Mouse (Mus musculus) c-Kit-positive CD71-positive TER-119-negative erythroid progenitor cells, embryonic 14.5 days (primary cell): Measurements from ENCODE around the gene Tedc1.

Experiments
- DNase-seq: peaks from one replicate; pipeline ENCODE4 v3.0.0-alpha.2; 2013; ENCODE audit warnings: low read depth

Gene Tedc1

DNA sequence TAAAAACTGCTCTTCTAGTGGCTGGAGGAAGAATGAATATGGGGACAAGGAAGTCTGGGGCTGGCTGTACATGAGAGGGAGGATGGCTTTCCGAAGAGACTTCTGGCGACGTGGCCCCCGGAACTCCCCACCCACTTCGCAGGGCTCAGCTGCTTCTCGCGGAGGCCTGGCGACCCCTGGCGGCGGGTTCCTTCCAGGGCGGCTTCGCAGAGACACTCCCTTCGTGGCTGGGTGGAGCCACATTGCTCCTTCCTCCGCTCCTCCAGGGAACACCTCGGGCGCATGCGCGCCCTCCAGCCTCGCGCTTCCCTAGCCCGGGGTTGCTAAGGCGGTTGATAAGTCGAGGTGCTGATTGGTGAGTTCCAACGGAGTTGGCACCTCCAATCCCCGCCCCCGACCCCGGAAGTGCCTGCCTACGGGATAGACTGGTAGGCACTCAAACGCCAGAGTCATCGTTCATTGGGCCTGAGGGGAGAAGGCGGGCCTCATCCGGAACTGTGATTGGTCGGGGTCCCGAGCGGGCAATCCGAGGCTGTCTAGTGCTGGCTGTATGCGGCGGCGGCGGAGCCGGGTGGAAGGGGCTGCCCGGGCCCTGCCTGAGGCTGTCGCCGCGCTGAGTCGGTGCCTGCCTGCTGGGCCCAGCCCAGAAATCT is at the start of gene Tedc1:
TSS of gene Tedc1 (plus strand) at position 535 of the 653 bp plus-strand sequence.
- DNase-seq, result peak; percentile 98

DNA sequence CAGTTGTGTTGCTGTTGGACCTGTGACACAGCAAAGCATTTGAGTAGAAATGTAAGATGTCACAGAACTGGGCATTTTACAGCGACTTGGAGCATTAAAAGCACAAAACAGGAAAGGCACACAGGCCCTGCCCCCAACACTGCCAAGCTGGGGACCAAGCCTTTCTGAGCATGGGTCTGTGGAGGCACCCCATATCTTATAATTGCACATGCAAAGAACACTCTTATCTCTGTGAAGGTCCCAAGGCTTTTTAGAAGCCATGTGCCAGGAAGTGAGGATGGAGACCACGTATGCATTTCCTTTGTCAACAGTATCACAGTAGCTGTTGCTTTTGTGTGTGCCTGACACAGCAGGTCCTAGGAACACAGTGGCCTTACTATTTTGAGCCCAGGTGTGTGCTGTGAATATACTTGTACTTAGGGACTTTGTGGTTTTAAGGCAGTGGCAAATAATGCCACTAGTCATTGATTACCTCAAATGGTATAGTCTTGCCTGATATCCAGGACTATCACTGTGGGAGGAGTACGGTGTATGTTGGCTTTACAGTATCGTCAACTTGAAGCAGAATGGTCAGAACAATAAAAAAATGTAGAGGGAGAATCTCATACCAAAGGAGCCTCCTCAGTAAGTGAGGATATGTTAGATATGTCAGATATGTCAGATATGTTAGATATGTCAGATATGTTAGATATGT is 48.6 kb upstream of the Tedc1 start:
- peak; percentile 77 for DNase-seq

DNA sequence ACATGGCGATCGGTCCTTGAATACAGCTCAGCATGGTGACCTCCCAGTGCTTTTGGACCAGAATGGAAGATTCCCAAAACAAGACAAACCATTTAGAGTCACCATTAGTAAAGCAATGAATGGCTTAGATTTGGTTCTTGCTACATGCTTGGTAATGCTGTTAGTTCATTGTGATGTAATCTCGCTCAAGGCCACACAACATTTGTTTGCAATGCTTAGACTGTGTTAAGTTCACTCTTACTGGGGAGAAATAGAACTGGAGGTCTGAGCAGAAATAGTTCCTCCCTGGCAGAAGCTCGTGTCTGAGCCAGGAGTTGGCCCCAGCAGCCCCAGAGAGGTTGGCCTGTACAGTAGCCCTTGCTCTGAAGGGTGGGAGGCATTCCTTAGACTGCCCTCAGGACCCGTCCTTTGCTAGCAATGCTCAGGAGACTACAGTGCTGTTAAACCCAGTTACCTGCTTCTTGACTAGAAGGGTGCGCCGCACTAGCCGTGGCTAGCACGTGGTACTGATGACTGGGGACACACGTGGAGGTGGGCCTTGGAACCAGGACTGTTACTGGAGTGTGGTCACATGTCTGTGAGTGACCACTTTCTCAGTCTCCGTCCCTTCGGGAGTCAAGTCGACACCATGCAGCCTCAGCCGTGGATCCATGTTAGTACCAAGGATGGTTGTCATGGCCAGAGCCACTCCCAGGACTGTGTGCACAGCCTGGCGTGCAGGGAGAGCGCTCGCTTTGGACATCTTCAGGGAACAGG is 47.5 kb upstream of the Tedc1 start:
- DNase-seq, result no peak

DNA sequence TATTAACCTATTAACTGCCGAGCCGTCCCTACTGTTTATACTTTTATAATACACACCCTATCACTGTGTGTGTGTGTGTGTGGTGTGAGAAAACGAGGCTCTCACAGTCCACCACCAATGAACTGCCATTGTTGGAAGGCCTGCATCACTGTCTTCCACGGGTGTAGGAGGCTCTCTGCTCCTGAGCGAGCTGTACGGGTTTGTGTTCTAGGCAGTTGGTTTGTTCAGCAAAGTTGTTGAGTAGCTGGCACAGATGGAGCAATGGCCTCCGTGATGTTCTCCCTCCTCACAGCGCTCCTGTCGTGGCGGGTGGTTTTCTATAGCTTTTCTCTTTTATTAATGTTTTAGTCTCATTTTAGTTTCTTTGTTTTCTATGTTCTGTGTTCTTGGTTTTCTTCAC is 46.4 kb upstream of the Tedc1 start:
- DNase-seq, result no peak

DNA sequence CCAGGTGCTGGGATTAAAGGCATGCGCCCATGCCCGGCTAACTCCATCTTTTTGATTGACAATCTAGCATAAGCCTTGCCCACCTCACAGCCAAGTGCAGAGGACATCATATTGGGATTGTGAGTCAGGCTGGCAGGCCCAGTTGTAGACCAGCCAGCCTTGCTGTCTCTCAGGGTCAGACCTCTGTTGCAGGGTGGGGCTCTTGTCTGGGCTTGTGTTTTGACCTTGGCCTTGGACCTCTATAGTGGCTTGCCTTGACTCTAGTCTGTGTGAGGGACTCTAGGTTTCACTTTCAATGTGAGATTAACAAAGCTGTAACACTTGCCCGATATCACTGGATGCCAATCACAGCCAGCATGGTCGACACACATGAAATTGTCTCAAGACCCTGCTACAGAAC is 42.1 kb upstream of the Tedc1 start:
- no peak for DNase-seq

DNA sequence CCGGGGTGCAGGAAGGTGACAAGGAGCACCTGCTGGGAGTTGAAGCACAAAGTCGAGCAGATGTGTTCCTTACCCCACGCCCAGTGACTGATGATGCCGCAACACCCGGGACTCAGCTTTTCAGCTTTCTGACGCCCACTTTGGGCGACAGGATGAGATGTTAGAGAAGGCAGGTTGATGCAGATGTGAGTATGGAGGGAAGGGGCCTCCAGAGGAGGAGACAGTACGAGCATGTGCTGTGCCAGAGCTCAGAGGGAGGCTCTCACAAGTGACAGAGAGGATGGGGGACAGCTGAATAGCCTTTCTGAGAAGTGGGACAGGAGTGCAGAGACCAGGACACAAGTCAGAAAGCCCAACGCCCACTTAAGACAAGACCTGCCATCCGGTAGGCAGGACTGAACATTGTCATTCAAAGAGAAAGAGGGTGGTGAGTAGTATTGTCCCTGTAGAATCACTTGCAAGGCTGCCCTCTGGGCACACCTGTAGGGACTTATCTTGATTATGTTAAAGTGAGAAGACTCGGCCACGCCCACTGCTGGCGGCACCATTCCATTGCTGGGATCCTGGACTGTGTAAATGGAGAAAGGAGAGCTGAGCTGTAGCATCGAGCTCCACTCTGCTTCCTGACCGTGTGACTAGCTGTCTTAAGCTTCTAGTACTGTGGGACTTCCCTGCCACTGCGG is 41.2 kb upstream of the Tedc1 start:
- no peak for DNase-seq

DNA sequence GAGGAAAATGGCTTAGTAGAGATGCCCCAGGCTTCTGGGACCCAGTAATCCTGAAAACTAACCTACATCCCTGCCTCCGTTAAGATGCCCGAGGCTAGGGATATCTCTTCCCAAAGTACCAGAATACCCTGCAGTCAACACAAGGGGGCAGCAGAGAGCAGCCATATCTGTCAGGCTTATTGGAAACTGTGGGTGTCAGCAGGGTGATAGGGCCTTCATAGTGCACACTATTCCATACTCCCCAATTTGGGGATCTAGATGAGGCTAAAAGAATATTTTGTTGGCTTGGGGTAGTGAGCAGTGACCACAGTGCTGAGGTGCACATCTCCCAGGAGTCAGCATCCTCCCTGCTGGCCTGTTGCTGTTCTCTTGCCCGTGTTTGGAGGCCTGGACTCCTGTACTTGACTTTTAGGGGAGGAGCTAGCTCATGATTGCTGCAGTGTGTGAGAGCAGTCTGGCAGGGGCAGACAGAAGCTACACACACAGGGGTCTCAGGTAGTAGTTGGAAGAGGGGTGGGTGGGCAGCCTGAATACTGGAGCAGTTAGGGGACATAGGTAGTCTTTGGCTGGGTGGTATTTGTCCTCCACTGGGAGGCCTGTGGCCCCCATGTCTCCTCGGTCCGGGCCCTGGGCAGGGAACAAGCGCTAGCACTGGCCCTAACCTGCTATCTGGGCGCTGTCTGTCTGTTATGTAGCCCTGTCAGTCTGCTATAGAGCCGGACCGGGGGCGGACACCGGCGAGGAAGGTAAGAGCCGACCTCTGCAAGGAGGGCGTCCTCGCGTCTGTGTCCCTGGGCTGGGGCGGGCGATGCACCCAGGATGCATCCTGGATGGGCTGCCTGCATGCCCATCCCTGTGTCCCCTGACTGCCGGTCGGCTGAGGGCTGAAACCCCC is 36.5 kb upstream of the Tedc1 start:
- DNase-seq, result peak; percentile 76

DNA sequence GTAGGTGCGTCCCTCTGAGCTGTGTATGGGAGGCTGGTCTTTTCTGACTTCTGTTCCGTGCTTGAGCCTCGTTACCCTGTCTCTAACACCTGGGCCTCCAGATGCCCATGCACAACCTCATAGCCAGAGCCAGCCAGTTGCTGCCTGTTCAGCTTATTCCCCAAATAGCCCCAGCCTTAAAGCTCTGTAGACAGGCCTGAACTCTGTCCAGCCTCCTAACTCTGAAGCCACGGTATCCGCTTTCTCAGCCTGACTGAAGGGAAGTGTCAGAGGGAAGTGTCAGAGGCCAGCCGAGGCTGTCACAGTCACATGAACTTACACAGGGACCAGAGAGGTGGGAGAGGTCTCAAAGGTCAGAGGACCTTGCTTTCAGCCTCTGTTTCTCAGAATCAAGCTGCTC is 31.5 kb upstream of the Tedc1 start:
- DNase-seq, result no peak

DNA sequence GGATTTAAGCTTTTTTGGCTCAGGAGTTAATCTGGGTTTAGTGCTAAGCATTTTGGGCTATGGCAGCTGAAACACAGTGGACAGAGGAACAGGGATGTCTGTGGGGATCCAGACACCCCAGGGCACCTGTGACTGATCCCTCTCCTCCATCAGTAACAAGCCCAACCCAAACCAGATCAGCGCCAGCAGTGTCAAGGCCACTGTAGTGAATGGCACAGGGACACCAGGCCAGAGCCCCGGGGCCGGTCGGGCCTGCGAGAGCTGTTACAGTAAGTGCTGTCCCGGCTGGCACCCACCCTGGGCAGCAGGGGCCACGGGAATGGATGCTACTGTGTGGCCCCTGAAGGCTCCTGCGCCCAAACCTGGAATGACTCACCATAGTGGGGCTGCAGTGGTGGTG is 25.5 kb upstream of the Tedc1 start:
- DNase-seq, result no peak

DNA sequence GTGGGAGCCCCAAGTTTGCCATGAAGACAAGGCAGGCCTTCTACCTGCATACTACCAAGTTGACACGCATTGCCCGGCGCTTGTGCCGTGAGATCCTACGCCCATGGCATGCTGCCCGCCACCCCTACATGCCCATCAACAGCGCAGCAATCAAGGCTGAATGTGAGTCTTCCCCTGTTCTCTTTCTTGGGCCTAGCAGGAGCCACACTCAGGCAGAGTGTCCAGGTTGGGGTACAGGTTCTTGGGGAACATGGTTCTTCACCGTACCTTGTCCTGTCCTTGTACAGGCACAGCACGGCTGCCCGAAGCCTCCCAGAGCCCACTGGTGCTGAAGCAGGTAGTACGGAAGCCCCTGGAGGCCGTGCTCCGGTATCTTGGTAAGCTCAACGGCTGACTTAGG is 24.6 kb upstream of the Tedc1 start:
- DNase-seq, result no peak

DNA sequence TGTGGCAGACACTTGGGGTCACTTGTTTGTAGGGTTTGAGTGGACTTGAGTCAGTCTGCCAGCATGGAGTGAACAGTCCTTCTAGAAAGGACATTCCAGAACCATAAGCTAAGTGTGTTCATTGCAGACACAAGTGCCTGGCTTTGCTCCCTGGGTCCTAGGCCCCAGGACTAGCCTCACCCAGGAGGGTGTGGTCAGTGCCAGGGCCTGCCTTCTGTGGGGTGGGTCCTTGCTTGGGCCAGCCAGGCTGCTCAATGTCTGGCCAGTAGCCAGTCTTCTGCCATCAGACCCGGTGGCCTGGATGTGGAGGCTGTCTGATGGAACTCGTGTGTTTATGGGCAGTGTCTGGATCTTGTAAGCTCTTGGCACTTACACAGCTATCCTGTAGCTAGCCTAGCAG is 23.7 kb upstream of the Tedc1 start:
- DNase-seq, result no peak

DNA sequence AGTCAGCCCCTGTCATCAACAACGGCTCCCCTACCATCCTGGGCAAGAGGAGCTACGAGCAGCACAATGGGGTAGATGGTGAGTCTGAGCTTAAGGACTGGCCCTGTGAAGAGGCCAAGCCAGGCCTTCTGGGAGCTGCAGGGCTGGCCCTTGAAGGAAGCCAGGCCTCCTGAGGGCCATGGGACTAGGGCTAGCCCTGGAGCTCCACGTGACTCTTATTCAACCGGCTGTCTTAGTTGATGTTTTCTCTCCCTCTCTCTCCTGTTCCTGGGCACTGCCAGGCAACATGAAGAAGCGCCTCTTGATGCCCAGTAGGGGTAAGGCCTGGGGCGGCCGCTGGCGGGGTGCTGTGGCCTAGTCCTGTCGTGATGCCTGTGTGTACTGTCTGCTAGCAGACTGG is 23.0 kb upstream of the Tedc1 start:
- no peak for DNase-seq

DNA sequence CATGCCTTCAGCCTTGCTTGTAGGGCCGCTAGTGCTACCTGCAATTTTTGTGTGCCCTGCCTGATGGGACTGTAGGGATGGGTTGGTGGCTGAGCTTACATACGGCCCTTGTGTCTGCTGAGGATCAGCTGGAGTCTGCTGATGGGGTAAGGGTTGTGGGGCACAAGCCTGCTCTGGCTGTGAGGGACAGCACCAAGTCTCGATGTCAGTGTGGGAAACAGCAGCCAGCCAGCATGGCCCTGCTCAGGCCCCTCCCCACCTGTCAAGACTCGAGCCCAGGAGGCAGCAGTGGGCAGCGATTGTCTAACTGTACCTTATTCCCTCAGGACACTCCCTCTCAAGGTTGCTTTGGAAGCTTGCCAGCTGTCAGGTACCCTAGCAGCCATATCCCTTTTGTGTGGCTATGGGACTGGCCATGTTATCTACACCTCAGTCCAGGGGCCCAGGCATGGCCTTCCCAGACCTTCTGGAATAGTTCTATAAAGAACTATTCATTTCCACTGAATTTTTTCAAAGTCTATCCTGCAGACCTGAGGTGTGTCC is 22.3 kb upstream of the Tedc1 start:
- no peak for DNase-seq

DNA sequence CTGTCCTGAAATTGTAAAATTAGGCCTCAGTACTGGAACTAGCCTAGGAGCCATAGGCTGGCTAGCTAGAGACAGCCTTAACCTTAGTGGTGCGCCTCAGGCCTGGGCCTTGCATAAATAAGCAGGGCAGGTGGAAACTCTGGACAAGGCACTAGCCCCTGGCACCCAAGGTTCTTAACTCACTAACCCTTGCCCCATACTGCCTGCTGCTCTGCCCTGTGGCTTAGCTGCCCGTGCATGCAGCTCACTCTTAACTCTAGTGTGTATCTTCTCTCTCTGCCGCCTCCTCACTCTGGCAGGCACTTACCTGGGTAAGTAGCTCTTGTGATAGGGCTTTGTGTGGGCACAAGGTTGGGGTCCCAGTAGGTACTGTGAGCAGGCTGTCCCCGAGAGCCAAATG is 21.7 kb upstream of the Tedc1 start:
- no peak for DNase-seq

DNA sequence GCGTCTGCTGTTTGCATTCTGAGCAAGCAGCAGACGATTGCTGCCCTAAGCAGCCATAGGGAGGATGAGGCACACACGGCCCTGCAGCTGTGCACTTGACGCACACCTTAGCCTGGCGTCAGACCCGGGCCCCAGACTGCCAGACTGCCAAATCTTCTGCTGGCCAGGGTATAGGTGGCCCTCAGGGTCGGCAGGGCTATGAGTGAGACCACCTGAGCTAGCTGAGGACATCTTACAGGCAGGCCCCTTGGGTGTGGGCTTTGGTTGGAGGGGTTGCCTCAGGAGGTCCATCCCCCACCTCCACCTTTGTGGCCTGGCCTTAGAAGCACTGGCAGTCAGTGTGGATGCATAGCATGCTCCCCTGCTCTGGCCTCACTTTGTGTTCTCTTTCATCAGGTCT is 20.8 kb upstream of the Tedc1 start:
- DNase-seq, result no peak

DNA sequence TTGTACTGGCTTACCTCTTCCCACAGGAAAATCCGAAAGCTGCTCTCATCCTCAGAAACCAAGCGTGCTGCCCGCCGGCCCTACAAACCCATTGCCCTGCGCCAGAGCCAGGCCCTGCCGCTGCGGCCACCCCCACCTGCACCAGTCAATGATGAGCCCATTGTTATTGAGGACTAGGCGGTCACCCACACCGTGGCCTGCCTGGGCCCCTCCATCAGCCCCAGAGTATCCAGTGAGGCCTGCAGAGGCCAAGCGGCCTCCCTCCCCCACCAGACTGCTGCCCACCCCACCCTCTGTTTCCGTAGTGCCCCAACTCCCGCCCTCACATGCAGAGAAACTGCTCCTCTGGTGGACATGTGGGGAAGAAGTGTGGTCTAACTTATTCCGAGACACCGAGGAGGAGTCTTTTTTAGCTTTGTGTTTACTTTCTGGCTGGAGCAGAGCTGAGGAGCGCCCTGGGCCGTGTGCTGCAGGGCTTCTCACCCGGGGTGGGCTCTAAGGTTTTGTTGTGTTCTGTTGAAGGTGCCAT is 19.7 kb upstream of the Tedc1 start:
- DNase-seq, result no peak

DNA sequence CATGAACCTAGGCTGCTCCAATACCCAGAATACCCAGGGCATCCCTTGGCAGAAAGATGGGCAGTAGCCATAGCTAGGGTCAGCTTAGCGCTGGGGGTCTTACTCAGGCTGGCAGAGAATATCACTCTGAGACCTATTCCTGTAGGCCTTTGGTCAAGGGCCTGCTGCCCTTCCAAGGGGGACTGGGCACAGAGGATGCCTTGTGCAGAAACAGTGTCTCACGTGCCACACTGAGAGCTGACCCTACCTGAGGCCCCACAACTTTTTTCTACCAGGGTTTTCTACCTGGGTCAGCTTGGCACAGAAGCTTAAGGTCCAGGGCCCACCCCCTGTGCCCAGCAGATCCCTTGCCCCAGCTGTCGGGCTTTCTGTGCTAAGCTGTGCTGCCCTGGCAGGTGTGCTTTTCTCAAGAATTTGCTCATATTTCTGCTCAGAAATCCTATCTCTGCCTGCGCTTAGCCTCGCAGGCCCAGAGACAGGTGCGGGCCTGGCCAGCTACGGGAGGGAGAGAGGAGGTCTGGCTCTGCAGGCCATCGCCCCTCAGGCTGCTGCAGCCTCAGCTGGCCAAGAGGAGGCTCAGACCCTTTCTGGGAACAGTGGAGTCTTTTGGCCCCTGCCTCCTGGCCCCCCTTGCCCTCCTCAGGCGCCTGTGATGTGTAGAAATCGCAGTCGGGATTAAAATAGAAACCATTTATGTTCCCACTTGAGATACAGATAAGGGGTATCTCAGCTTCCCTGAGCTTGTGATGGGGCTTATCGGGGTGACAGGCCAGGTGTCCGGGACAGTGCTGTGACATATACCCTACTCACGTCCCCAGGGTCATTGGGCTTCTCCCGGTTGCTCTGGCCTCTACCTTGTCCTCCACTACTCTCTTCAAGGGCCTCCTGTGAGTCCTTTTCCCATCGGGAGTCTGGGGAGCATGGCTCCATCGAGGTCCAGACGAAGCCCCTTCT is 18.7 kb upstream of the Tedc1 start:
- no peak for DNase-seq

DNA sequence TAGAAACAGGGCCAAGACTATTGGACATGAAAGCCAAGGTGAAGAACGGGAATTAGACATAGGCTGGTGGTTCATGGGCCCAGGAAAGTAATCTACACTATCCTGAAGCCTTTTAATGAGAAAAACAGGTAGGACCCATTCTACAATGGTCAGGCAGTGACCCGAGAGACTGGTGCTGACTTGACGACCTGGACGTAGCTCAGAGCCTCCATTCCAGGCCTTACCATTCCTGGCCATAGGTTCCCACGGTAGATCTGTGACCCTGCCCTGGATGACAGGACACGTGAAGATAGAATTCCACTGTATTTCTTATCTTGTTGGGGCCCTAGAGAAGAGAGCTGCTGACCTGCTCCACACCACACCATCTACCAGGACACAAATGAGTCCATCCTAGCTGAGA is 17.9 kb upstream of the Tedc1 start:
- no peak for DNase-seq

DNA sequence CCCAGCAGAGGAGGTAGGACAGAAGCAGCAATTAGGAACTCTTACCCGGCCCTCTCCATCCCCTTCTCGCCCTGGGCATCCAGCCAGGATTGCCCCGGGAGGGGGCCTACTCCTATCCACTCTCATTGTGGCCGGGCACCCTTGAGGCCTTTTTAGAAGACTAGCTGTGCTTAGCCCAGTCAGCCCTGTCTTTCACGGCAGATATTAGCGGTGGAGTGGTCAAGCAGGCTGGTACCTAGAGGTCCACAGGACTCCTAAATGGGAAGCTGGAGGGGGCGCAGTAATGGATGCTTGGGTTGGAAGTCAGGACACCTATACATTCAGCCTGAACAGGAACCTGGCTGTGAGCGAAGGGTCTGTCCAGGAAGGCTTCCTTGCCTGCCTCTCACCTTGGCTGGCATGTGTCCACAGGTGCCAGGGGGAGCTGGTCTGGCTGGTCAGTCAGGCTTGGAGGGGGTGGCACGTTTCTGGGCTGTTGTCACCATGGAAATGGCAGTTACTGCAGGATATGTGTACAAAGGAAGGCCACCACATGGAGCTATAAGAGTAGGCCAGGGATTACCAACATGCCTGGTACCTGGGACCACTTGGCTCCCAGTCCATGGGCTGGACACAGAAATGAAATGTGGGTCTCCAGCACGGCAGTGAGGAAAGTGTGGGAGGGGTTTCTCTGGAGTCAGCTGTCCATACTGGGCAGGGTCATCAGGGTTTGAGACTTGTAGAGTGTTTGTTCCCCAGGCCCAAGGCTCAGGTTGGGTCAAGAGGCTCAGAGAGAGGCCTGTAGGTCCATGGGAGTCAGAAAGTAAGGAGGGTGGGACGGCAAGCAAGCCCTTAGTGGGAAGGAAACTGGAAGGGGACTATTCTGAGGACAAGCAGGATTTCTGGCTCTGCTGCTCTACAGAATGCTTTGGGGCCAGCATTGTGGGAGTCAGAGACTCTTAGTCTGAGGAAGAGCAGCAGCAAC is 17.0 kb upstream of the Tedc1 start:
- no peak for DNase-seq
